In genomic region chr1:85617161-85617560, GRCm38 (mm10) we compare ENCODE assay signal across 20 mouse cellular contexts. TPM values are rescaled to one million over a fixed set of nuclear protein-coding genes. Genes with fewer than 3 reads are reported as not detected.
DNase-seq lines count a peak whose midpoint lies in the region; TF ChIP-seq lines count a peak whose summit lies in the region.
"Not testable (repeated sequence)": the region's sequence is repeated elsewhere in the genome, so short reads cannot be mapped to it uniquely, and the experiment has no call there.
"Had no signal": no experiment of that assay in that cellular context is flagged by ENCODE, and none has a peak within 500 bp of the region (broad histone marks: within the 10 kb centered on the region; RNA-seq: fewer than 3 reads in every experiment).

No protein-coding gene starts in this region.

- 0 out of 2 replicates have a peak overlapping the region, but pooled peaks have one; percentile 39 for H3K9ac ChIP-seq in CH12.LX (ENCODE audit: insufficient read depth, low read depth)

- H3K27me3 ChIP-seq in CH12.LX (replicated peaks); spleen, adult 2 months (ENCODE audit: control insufficient read depth, insufficient read depth, low read length): not testable (repeated sequence)

- WGBS in spleen, adult 2 months = 56% methylated on average over 4 of the region's 5 CpGs

- not testable (repeated sequence) for TF ChIP-seq POLR2A in CH12.LX (IDR thresholded peaks at IDR 0.05; ENCODE audit: low read depth, low read length); spleen, adult 2 months (IDR thresholded peaks at IDR 0.05; ENCODE audit: low read depth, low read length)

- not testable (repeated sequence) for H3K4me3 ChIP-seq in CH12.LX (replicated peaks in 1 of 3; ENCODE audit: low read depth in 2 of 3, low read length in 2 of 3, poor library complexity in 1 of 3); spleen, adult 2 months (ENCODE audit: extremely low read depth, insufficient read depth, insufficient read length)

- DNase-seq in CH12.LX (ENCODE audit: extremely low read depth); spleen, adult 2 months (ENCODE audit: low read depth in 1 of 2, low spot score in 2 of 2): not testable (repeated sequence)
- peak; percentile 93 for DNase-seq in heart, adult 11 months
- DNase-seq in testis, postnatal 10 days (ENCODE audit: low spot score) = peak; percentile 43

- in situ Hi-C loops in CH12.LX (cut with MboI; ENCODE audit: low pct_ligation_motif_present, low pct_unique_long_range_greater_than_20kb, low sequenced_read_pairs) = not testable (repeated sequence)

- H3K36me3 ChIP-seq in CH12.LX (replicated peaks in 1 of 2; ENCODE audit: control insufficient read depth in 1 of 2, insufficient read depth in 1 of 2, low read length in 1 of 2); spleen, adult 2 months (ENCODE audit: control insufficient read depth, insufficient read depth, low read length): not testable (repeated sequence)

- not testable (repeated sequence) for H3K79me2 ChIP-seq in CH12.LX (replicated peaks; ENCODE audit: control insufficient read depth, extremely low read depth, insufficient read depth, poor library complexity, severe bottlenecking)

- TF ChIP-seq RAD21 in CH12.LX (IDR thresholded peaks at IDR 0.05; ENCODE audit: low read depth, low read length) = not testable (repeated sequence)

- dilution Hi-C loops in CH12.LX (cut with MboI; ENCODE audit: extremely low pct_ligation_motif_present, extremely low pct_unique_long_range_greater_than_20kb, low sequenced_read_pairs) = not testable (repeated sequence)

- H3K4me1 ChIP-seq in CH12.LX (ENCODE audit: control insufficient read depth in 1 of 2, insufficient read depth in 2 of 2) = peaks cover 2 to 33% of the 10 kb centered on the region in 2 experiments; a peak in 3 of 4 replicates
- not testable (repeated sequence) for H3K4me1 ChIP-seq in spleen, adult 2 months (ENCODE audit: control insufficient read depth, insufficient read depth, insufficient read length)

- TF ChIP-seq EP300 in CH12.LX (IDR thresholded peaks at IDR 0.05; ENCODE audit: low read length) = not testable (repeated sequence)

- peak overlapping the region; percentile 50; the same call in 1 of the 2 replicates for H3K4me2 ChIP-seq in CH12.LX (ENCODE audit: insufficient read depth, low read depth, poor library complexity, severe bottlenecking)

- H3K27ac ChIP-seq in CH12.LX (ENCODE audit: insufficient read depth, low read depth) = not testable (repeated sequence)
- H3K27ac ChIP-seq in spleen, adult 2 months (ENCODE audit: insufficient read depth, low read length) = peak overlapping the region; percentile 22; the same call in 1 of the 2 replicates

- not testable (repeated sequence) for H3K9me3 ChIP-seq in CH12.LX (replicated peaks; ENCODE audit: low read length)

- not testable (repeated sequence) for TF ChIP-seq CTCF in CH12.LX (conservative IDR thresholded peaks at IDR 0.05 in 1 of 2, IDR thresholded peaks at IDR 0.05 in 1 of 2; ENCODE audit: low read depth in 2 of 2, low read length in 2 of 2); spleen, adult 2 months (IDR thresholded peaks at IDR 0.05; ENCODE audit: extremely low read depth, insufficient read depth, insufficient read length, insufficient replicate concordance)

RNA-seq across cellular contexts. Expression of gene Sp140, which starts 17.0 kb away (rescaled TPM):
- 116 and 127 TPM in 2 replicates for total RNA-seq in CH12.LX (2012; rRNA removed)
- total RNA-seq in CH12.LX (2014; rRNA removed) = 197 and 211 TPM in 2 replicates
- polyA plus RNA-seq in CH12.LX (2012; ENCODE audit: insufficient read length, low read depth) = 241 and 256 TPM in 2 replicates
- polyA plus RNA-seq in spleen, adult 2 months (2012; rRNA removed) = 23.4 and 27.0 TPM in 2 replicates
- polyA plus RNA-seq: G1E had no signal

RNA-seq across cellular contexts. Expression of gene Sp110, which starts 18.5 kb away (rescaled TPM):
- total RNA-seq in CH12.LX (2012; rRNA removed) (61.7 and 62.8 TPM in 2 replicates), CH12.LX (2014; rRNA removed) (72.0 and 77.8 TPM in 2 replicates)
- polyA plus RNA-seq in CH12.LX (2012; ENCODE audit: insufficient read length, low read depth) = 169 and 175 TPM in 2 replicates
- polyA plus RNA-seq in spleen, adult 2 months (2012; rRNA removed) = 54.2 and 57.5 TPM in 2 replicates
- polyA plus RNA-seq: C2C12, G1E had no signal

RNA-seq across cellular contexts. Expression of gene Sp100, which starts 32.6 kb away (rescaled TPM):
- 21.1 and 24.7 TPM in 2 replicates for total RNA-seq in CH12.LX (2012; rRNA removed)
- total RNA-seq in CH12.LX (2014; rRNA removed) = 64.6 and 74.0 TPM in 2 replicates
- polyA plus RNA-seq in CH12.LX (2012; ENCODE audit: insufficient read length, low read depth) = 54.1 and 59.5 TPM in 2 replicates
- polyA plus RNA-seq in spleen, adult 2 months (2012; rRNA removed) = 34.6 and 38.5 TPM in 2 replicates
- total RNA-seq: ES-E14 had no signal
- polyA plus RNA-seq: C2C12, G1E had no signal

RNA-seq across cellular contexts. Expression of gene G530012D18Rik, which starts 41.7 kb away (rescaled TPM):
- total RNA-seq in CH12.LX (2012; rRNA removed) = 9.1 and 10.4 TPM in 2 replicates
- not detected in 2 replicates for total RNA-seq in CH12.LX (2014; rRNA removed)
- polyA plus RNA-seq in CH12.LX (2012; ENCODE audit: insufficient read length, low read depth) = 69.3 and 72.5 TPM in 2 replicates
- polyA plus RNA-seq in spleen, adult 2 months (2012; rRNA removed) = not detected in 2 replicates
- total RNA-seq: adrenal gland, adult 18-20 months; adrenal gland, adult 2 months; adrenal gland, adult 8-10 months; adrenal gland, postnatal 10 days; adrenal gland, postnatal 14 days; adrenal gland, postnatal 25 days; adrenal gland, postnatal 36 days; adrenal gland, postnatal 4 days; ES-E14 had no signal
- polyA plus RNA-seq: activated CD4-positive, CD25-positive, alpha-beta regulatory T cell, adult 4 months; adrenal gland, adult 2 months; brain, embryonic 14.5 days; C2C12; CD4-positive, CD25-positive, alpha-beta regulatory T cell, adult 4 months; cerebellum, adult 2 months; G1E; Patski had no signal
